Mouse (Mus musculus): Measurements from ENCODE around the gene Olfr653. TPM values are rescaled to one million over a fixed set of nuclear protein-coding genes. Genes with fewer than 3 reads are reported as not detected.
A peak's percentile ranks its signal among the peaks of the same experiment; 100 is the strongest.

The Olfr653 gene
- polyA plus RNA-seq, 1 experiment = not detected

DNA sequence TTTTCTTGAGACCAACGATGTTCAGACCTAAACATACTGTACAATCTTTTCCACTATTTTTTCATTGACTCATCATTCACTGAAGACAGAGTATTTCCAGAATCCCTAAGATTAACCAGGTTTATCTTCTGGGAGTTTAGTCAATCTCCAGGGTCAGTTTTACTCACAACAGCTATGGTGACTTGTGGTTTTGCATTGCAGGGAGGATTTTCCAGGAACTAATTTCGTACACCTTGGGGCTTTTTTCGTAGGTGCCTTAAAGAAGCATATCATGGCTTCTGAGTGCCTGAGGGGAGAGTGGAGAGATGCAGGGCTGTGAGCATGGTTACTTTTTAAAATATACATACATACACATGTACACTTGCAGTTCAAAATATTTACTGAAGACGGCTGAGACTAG is 9.6 kb downstream of the Olfr653 start, which contains the start of gene Olfr654:
Olfr654 (plus strand) TSS at position 301 of the 400 bp plus-strand sequence.
- Histone ChIP-seq H3K4me3 (ENCODE audit: insufficient read depth, poor library complexity, severe bottlenecking) (no peak within 1 kb of the TSS), H3K36me3 (ENCODE audit: control insufficient read depth, insufficient read depth) (no peaks in the 10 kb centered on the region), H3K79me3 (ENCODE audit: low read depth) (no peaks in the 10 kb centered on the region), H3K27me3 (ENCODE audit: control insufficient read depth, insufficient read depth, insufficient read length) (no peaks in the 10 kb centered on the region), H3K79me2 (ENCODE audit: control insufficient read depth, insufficient read depth) (no peaks in the 10 kb centered on the region), H3ac (ENCODE audit: control insufficient read depth, insufficient read length, low read depth) (no peak within 1 kb of the TSS)
- no peak for TF ChIP-seq MAX (IDR thresholded peaks at IDR 0.05)
- TF ChIP-seq CTCF (IDR thresholded peaks at IDR 0.05; ENCODE audit: control insufficient read depth, insufficient read depth, insufficient read length) = no peak
- no peak for TF ChIP-seq CEBPB (IDR thresholded peaks at IDR 0.05; ENCODE audit: low read depth)
- no peak for TF ChIP-seq USF1 (IDR thresholded peaks at IDR 0.05; ENCODE audit: low read depth)
- TF ChIP-seq FOSL1 (IDR thresholded peaks at IDR 0.05; ENCODE audit: insufficient read depth, low read length, poor library complexity, severe bottlenecking) = no peak
- no peak for TF ChIP-seq MYOD1 (IDR thresholded peaks at IDR 0.05; ENCODE audit: control insufficient read depth, insufficient read length, low read depth)
- no peak for TF ChIP-seq MYOG (IDR thresholded peaks at IDR 0.05; ENCODE audit: control insufficient read depth, extremely low read depth, insufficient read length)

DNA sequence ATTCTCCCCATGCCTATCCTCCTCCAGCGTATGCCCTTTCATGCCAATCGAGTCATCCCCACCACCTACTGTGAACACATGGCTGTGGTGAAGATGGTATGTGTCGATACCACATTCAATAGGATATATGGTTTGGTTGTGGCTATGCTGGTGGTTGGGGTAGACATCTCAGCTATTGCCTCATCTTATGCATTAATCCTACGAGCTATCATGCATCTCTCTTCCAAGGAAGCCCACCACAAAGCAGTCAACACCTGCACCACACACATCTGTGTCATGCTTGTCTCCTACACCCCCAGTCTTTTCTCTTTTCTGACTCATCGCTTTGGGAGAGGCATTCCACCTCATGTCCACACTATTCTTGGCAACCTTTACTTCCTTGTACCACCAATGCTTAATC is 11.2 kb downstream of the Olfr653 start:
- H3K27me3 ChIP-seq (ENCODE audit: control insufficient read depth, insufficient read depth, insufficient read length) = no peaks in the 10 kb centered on the region
- TF ChIP-seq USF1 (IDR thresholded peaks at IDR 0.05; ENCODE audit: low read depth) (no peak), CEBPB (IDR thresholded peaks at IDR 0.05; ENCODE audit: low read depth) (peak; percentile 86)
- no peak overlapping the region for H3K4me3 ChIP-seq (ENCODE audit: insufficient read depth, poor library complexity, severe bottlenecking)
- H3K36me3 ChIP-seq (ENCODE audit: control insufficient read depth, insufficient read depth) = no peaks in the 10 kb centered on the region
- no peaks in the 10 kb centered on the region for H3K79me3 ChIP-seq (ENCODE audit: low read depth)
- no peaks in the 10 kb centered on the region for H3K79me2 ChIP-seq (ENCODE audit: control insufficient read depth, insufficient read depth)
- no peak overlapping the region for H3ac ChIP-seq (ENCODE audit: control insufficient read depth, insufficient read length, low read depth)

DNA sequence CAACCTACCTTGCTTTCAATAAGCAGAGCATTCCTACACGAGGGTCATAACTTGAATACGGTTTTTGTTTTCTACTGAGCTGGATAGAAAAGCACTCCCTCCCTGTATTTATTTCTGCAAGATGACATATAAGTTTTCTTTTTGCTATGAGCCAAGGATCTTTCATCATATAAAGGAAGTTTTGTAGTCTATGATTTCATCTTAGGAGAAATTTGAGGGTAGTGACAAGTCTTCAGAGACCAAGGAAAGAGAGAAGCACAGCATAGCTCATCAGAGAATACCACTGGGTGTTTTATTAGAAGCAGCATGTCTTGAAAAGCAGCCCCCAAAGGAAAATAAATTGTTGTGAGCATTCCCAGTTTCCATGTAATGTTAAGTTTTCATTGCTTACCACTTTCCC is 24.6 kb downstream of the Olfr653 start, which contains the start of gene Olfr655:
Olfr655 (minus strand) TSS at position 101 of the 400 bp plus-strand sequence.
- H3K4me3 ChIP-seq (ENCODE audit: insufficient read depth, poor library complexity, severe bottlenecking) = no peak within 1 kb of the TSS

DNA sequence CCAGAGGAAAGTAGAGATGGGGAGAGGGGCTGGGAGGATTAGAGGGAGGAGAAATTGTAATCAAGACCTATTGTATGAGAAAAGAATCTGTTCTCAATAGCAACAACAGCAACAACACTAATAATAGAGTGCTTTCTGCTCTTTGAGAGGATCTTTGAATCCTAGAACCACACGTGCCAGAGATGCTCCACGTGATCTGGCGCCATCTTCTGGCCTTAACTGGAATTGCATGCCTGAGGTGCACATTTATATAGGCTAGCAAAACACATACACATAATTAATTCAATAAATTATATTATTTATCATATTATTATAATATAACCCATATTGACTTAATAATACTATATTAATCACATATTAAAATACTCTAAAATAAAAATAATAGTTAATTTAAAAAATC is 26.1 kb downstream of the Olfr653 start:
- Histone ChIP-seq H3K36me3 (ENCODE audit: control insufficient read depth, insufficient read depth) (no peaks in the 10 kb centered on the region), H3ac (ENCODE audit: control insufficient read depth, insufficient read length, low read depth) (no peak overlapping the region), H3K79me3 (ENCODE audit: low read depth) (no peaks in the 10 kb centered on the region), H3K27me3 (ENCODE audit: control insufficient read depth, insufficient read depth, insufficient read length) (no peaks in the 10 kb centered on the region), H3K4me3 (ENCODE audit: insufficient read depth, poor library complexity, severe bottlenecking) (no peak overlapping the region), H3K79me2 (ENCODE audit: control insufficient read depth, insufficient read depth) (no peaks in the 10 kb centered on the region)
- no peak for TF ChIP-seq MYOG (IDR thresholded peaks at IDR 0.05; ENCODE audit: control insufficient read depth, extremely low read depth, insufficient read length)
- TF ChIP-seq FOSL1 (IDR thresholded peaks at IDR 0.05; ENCODE audit: insufficient read depth, low read length, poor library complexity, severe bottlenecking) = no peak
- peak; percentile 4 for TF ChIP-seq USF1 (IDR thresholded peaks at IDR 0.05; ENCODE audit: low read depth)
- TF ChIP-seq MAX (IDR thresholded peaks at IDR 0.05) = no peak
- no peak for TF ChIP-seq CEBPB (IDR thresholded peaks at IDR 0.05; ENCODE audit: low read depth)

More for the DNA sequence above, 24.6 kb downstream of the Olfr653 start, which contains the start of gene Olfr655:
- Histone ChIP-seq H3K27me3 (ENCODE audit: control insufficient read depth, insufficient read depth, insufficient read length) (no peaks in the 10 kb centered on the region), H3ac (ENCODE audit: control insufficient read depth, insufficient read length, low read depth) (no peak within 1 kb of the TSS), H3K79me2 (ENCODE audit: control insufficient read depth, insufficient read depth) (no peaks in the 10 kb centered on the region), H3K36me3 (ENCODE audit: control insufficient read depth, insufficient read depth) (no peaks in the 10 kb centered on the region), H3K79me3 (ENCODE audit: low read depth) (no peaks in the 10 kb centered on the region)
- TF ChIP-seq CTCF (IDR thresholded peaks at IDR 0.05; ENCODE audit: control insufficient read depth, insufficient read depth, insufficient read length) (no peak), MYOG (IDR thresholded peaks at IDR 0.05; ENCODE audit: control insufficient read depth, extremely low read depth, insufficient read length) (no peak), CEBPB (IDR thresholded peaks at IDR 0.05; ENCODE audit: low read depth) (no peak), MAX (IDR thresholded peaks at IDR 0.05) (no peak), USF1 (IDR thresholded peaks at IDR 0.05; ENCODE audit: low read depth) (no peak), MYOD1 (IDR thresholded peaks at IDR 0.05; ENCODE audit: control insufficient read depth, insufficient read length, low read depth) (no peak), FOSL1 (IDR thresholded peaks at IDR 0.05; ENCODE audit: insufficient read depth, low read length, poor library complexity, severe bottlenecking) (no peak)

DNA sequence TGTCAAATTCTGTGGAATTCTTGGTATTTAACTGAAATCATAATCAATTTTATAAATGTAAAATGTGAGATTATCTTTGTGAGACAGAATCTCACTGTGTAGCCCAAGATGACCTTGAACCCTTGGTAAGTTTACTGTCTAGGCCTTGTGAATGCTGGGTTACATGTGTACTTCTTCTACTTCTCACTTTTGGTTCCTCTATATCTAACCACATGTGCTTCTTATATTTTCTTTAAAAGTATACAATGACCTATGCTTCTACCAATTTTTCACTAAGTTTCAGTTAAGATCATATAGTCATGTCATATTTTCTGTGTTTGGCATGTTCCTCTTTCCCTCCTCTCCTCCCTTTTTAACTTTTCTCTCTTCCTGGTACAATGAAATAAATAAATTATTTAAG is 27.6 kb downstream of the Olfr653 start:
- H3K27me3 ChIP-seq (ENCODE audit: control insufficient read depth, insufficient read depth, insufficient read length) = no peaks in the 10 kb centered on the region
- no peak for TF ChIP-seq FOSL1 (IDR thresholded peaks at IDR 0.05; ENCODE audit: insufficient read depth, low read length, poor library complexity, severe bottlenecking)
- TF ChIP-seq CEBPB (IDR thresholded peaks at IDR 0.05; ENCODE audit: low read depth) = no peak
- no peak for TF ChIP-seq MYOD1 (IDR thresholded peaks at IDR 0.05; ENCODE audit: control insufficient read depth, insufficient read length, low read depth)
- no peak for TF ChIP-seq USF1 (IDR thresholded peaks at IDR 0.05; ENCODE audit: low read depth)
- TF ChIP-seq MYOG (IDR thresholded peaks at IDR 0.05; ENCODE audit: control insufficient read depth, extremely low read depth, insufficient read length) = no peak
- no peak for TF ChIP-seq CTCF (IDR thresholded peaks at IDR 0.05; ENCODE audit: control insufficient read depth, insufficient read depth, insufficient read length)
- TF ChIP-seq MAX (IDR thresholded peaks at IDR 0.05) = no peak
- H3K79me3 ChIP-seq (ENCODE audit: low read depth) = no peaks in the 10 kb centered on the region

DNA sequence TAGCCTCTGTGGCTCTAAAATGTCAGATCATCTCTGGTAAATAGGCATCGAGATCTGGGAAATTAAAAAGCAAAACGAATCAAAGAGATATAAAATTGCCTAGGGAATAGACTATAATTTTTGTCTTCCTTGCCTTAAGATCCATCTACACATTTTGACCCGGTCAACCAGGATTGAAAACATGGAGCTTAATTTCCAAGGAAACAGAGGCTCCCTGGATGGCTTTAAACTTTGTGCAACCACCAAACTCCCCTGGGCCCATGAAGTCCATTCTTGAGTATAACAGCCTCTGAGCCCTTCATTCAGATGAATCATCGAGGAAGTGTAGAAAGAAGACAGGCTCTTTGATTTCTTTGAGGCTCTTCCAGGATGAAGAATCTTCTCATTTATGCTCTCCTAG is 36.5 kb downstream of the Olfr653 start, which contains the start of gene Olfr656:
Olfr656 (plus strand) TSS at position 301 of the 400 bp plus-strand sequence.
- Histone ChIP-seq H3ac (ENCODE audit: control insufficient read depth, insufficient read length, low read depth) (no peak within 1 kb of the TSS), H3K36me3 (ENCODE audit: control insufficient read depth, insufficient read depth) (no peaks in the 10 kb centered on the region), H3K79me2 (ENCODE audit: control insufficient read depth, insufficient read depth) (no peaks in the 10 kb centered on the region), H3K4me3 (ENCODE audit: insufficient read depth, poor library complexity, severe bottlenecking) (no peak within 1 kb of the TSS), H3K79me3 (ENCODE audit: low read depth) (no peaks in the 10 kb centered on the region), H3K27me3 (ENCODE audit: control insufficient read depth, insufficient read depth, insufficient read length) (no peaks in the 10 kb centered on the region)
- TF ChIP-seq FOSL1 (IDR thresholded peaks at IDR 0.05; ENCODE audit: insufficient read depth, low read length, poor library complexity, severe bottlenecking) = no peak

More for the DNA sequence above, 27.6 kb downstream of the Olfr653 start:
- no peak overlapping the region for H3K4me3 ChIP-seq (ENCODE audit: insufficient read depth, poor library complexity, severe bottlenecking)
- no peaks in the 10 kb centered on the region for H3K79me2 ChIP-seq (ENCODE audit: control insufficient read depth, insufficient read depth)
- H3ac ChIP-seq (ENCODE audit: control insufficient read depth, insufficient read length, low read depth) = no peak overlapping the region
- no peaks in the 10 kb centered on the region for H3K36me3 ChIP-seq (ENCODE audit: control insufficient read depth, insufficient read depth)

Data from C2C12 (cell line).